Mouse (Mus musculus) ovary, postnatal 10 days (tissue): ENCODE results near the gene Mrpl32.

Experiments
- DNase-seq: peaks from one replicate; pipeline ENCODE4 v3.0.0; 2022; ENCODE audit warnings: low spot score

Mrpl32 gene

DNA sequence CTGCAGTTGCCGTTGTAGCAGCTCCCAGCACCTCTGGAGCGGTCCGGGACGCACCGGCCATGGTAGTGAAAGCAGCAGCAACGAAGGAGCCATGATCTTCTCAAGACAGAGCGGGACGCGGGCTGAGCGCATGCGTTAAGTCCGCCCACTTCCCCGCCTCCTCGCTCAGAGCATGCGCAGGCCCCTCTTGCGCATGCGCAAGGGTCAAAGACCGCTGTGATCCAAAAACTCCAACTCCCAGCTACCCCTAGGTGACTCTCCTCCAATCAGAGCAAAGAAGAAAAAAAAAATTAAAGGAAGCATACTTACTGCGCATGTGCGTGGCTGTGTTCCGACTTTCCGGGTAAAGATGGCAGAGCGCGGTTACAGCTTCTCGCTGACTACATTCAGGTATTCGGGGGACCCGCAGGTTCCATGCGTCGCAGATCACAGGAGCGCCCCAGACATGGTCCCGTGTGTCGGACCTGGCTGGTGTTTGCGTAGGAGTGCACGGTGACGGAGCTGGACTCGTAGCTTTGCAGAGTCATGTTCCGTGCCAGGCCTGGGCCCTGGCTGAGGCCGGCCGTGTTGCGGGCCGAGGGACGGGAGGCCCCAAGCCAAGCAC lies at the start of gene Mrpl32, which contains the start of gene Psma2:
Gene Mrpl32, minus strand, starts transcription at position 240 of the 604 bp plus-strand sequence.
Gene Psma2, plus strand, starts transcription at position 315 of the 604 bp plus-strand sequence.
- DNase-seq: peak; percentile 92

DNA sequence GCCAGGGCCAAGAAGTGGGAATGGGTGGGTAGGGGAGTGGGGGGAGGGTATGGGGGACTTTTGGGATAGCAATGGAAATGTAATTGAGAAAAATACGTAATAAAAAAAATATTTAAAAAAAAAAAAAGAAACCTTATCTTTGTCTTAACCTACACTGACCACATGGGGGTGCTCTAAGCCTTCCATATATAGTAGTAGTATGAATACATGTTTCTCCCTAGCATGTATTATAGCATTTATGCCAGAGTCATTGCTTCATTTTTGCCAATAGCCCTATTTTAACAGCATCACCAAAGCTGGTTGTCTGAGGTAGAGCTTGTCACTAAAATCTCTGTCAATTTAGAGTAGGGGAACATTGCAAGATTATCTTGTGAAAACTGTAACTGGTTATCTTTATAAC lies 36.3 kb upstream of the Mrpl32 start:
- no peak for DNase-seq

DNA sequence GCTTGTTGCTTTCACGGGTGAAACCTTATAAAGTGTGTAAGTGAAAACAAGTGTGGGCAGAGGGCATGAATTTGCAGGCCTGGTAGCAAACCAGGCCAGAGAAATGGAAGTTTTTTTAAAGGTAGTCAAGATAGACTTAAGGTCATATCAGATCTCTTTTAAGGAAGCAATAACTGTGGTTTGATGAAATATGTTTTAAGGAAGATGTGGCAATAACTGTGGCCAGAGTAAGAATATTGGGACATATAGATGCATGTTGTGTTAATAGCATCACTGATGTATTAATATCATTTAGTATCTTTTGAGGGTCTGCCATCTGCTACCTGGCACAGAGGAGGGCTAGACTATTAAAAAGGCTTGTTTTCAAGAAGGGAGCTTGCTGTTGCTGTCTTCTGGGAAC lies 27.0 kb upstream of the Mrpl32 start:
- DNase-seq: no peak

DNA sequence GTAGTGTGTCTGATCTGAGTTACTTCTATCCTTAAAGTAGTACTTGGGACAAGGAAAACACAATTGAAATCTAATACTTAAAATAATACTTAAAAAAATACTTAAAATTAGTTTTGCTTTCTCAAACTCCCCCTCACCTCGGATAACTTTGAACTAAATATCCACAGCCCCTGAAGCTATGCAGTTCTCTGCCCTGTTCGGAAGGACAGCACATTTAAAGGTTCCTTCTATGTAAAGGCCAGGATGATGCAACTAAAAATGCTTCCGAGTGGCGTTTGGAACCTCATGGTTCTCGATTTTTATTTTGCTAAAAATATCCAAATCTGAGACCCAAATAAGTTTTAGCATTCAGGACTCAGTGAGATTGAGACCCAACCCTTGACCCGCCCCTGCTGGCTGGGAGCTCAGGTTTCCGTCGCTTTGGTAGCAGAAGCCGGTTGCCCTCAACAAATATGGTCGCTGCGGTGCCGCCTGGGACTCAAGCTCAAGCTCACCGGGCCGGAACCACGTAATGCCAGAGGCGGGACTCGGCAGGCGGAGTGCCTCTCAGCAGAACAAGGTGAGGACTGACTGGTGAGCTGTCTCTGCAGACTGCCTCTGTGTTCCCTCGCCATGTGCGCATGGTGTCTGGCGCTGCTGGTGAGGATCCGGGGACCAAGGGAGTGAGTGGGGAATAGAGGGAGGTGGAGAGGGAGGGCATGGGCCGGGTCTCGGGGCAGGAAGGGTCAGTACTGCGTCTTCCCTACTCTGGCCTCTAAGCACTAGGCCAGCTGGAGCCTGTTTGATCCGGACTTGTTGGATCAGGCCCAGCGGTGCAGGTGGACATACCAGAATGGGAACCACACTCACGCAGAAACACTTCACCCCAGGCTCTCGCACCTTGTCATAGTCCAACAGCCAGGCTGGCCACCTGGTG lies 17.0 kb upstream of the Mrpl32 start, which contains the start of gene AW209491:
Gene AW209491, plus strand, starts transcription at position 429 of the 916 bp plus-strand sequence.
- peak; percentile 87 for DNase-seq

DNA sequence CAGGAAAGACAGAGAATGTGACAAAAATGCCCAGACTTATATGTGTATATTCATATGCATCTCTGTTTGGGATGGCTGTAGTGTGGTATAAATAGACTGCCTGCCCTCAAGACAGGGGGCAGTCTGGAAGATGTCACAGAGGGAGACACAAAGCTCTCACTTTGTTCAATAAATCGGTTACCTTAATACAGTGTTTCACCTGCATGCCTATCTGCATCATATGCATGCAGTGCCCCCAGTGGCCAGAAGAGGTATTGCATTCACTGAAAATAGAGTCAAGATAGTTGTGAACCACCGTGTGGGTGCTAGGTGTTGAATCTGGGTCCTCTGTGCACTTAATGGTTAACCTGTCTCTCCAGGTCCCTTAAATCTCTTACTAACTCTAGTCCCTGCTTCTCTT lies 5.8 kb upstream of the Mrpl32 start:
- peak; percentile 5 for DNase-seq

DNA sequence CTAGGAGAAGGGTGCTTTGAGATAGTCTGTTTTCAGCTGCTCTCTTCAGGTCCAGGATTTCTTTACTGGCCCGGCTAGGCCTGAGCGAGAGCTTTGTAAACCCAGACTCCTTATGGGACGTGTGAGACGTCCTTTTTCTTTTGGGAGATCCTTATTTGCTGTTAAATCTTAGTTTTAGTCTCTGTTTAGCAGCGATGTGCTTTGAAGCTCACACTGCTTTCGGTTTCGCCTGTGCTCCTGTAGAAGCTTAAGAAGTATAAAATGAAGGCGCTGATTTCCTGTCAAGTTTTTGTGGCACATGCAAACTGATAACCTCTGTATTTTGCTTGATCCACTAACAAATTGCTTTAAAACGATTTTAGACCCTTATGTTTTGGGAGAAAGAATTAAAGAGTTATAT lies 588 bp upstream of the Mrpl32 start:
- DNase-seq: no peak

DNA sequence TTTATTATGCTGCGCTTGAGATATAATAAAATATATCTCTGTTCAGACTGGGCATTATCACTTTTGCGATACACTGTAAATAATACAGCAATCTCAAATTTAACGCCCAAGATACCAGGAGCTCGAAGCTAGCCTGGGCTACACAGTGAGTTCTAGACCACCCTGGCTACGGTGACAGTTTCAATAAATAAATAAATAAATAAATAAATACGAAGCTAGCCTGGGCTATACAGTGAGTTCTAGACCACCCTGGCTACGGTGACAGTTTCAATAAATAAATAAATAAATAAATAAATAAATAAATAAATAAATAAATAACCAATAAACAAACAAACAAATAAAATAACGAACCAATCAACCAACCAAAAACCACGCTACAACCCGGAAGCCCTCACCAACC lies 502 bp downstream of the Mrpl32 start:
- no peak for DNase-seq

DNA sequence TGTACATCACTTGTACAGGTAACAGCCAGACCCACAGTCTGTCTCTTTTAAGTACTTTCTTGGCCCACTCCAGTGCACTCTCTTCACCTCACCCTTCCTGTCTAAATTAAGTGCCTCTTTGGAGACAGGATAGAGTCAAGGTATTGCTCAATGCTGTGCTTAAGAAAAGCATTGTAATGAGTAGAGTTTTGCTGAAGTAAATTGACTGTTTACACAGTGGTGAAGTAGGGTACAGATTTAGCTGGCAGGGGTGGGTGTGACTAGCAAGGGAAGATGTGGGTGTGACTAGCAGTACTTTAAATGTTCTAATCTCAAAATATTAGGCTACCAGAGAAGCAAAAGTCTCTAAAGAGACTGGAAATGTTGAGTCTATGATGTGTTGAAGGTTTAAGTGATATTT lies 5.3 kb downstream of the Mrpl32 start:
- no peak for DNase-seq

DNA sequence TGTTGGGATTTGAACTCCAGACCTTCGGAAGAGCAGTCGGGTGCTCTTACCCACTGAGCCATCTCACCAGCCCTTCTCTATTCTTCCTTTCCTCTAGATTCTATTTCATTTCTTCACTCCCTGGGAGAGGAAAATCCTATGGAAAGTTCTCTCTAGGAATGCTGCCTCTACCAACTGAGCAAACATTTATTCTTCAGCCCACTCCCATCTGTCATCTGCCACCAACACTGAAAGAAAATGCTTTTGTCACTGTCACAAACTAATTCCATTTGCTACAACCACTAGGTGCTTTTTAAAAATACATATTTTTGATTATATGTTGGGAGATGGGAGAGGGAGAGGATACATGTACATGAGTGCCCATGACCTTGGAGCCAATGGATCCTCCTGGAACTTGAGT lies 10.2 kb downstream of the Mrpl32 start:
- DNase-seq: no peak

DNA sequence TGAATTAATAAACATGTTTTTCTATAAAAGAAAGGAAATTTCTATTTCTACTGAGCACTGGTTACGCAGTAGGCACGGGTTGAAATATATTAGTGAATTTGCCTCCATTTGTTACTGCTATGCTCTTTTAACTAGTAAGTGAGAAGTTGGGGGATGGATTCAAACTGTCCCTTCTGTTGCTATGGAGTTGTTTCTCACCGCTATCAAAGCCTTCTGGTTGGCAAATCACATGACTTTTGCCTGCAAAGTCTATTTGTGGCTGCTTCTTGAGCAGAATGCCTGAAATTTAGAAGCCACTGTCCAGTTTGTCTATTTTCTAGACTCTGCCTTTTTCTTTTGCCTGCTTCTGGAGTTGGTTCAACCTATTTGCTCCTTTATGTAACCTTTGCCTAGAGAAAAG lies 32.6 kb downstream of the Mrpl32 start:
- no peak for DNase-seq

DNA sequence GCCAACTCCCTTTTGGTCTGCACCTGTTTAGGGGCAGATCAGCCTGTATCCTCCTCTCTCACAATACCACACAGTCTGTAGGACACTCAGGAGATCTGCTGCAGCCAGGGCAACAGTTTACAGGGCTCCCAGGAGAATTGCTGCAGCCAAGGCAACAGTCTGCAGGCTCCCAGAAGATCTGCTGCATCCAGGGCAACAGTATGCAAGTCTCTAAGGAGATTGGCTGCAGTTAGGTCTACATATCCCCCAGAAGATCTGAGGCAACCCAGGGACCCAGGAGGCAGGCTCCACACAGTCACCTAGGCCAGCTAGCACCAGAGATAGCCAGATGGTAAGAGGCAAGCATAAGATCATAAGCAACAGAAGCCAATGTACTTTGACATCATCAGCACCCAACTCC lies 38.8 kb downstream of the Mrpl32 start:
- DNase-seq: no peak

DNA sequence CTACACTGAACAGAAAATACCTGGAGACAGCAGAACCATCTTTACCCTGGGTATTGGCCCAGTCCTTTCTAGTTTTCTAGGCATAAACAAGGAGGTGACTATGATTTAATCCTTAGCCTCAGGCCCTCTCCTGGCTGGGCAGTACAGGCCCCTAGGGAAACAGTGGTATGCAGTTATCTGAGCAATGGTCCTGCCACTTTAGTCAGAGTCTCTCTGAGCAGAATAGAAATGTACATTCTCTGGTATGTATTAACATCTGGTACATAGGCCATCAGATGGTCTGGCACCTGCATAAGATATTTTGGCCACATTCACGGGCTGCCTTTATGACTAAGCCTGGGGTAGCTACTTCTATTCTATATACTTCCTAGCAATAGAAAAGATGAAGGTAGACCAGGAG lies 51.6 kb downstream of the Mrpl32 start:
- no peak for DNase-seq
